Mouse (Mus musculus) bone marrow macrophage, adult 2 months (primary cell): ENCODE data around the gene Chchd6.

Source experiments
- CTCF ChIP-seq: IDR thresholded peaks from 2 replicates; pipeline ENCODE4 v1.5.1; 2012; ENCODE audit warnings: low read depth, mild to moderate bottlenecking, low read length, moderate library complexity
- POLR2A ChIP-seq: IDR thresholded peaks from 2 replicates; pipeline ENCODE4 v1.6.1; 2012; ENCODE audit warnings: mild to moderate bottlenecking, low read depth, low read length, borderline replicate concordance

DNA sequence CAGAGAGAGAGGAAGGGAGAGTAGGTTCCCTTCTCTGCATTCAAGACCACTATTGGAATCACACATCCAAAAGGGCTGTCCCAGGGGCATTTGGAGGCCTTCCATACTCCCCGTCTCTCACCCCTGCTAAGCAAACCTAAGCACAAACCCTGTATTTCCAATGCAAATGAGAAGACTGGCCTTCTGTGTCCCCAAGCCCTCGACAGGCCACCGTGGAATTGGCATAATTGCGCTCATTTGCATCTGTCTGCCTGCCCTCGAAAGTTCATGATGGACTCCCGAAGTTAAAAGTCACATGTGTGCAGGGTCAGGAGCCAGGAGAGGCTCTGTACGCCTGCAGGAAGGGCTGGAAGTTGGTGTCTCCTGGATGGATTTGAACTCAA lies 19.9 kb upstream of the Chchd6 start:
- no peak for TF ChIP-seq POLR2A
- no peak for TF ChIP-seq CTCF
